Mouse (Mus musculus) inflammation-experienced regulatory T-cells, adult 6 months (primary cell): ENCODE data around the gene Scgb2b27. TPM values are rescaled to one million over a fixed set of nuclear protein-coding genes. Genes with fewer than 3 reads are reported as not detected.
"Not testable (repeated sequence)": the region's sequence is repeated elsewhere in the genome, so short reads cannot be mapped to it uniquely, and the experiment has no call there.

Source experiments
- ATAC-seq: one replicate; pipeline ENCODE4 v1.8.0; 2017
- polyA plus RNA-seq, 3 experiments: library from polyadenylated mRNA; unstranded; fragments of 100-300 nt; shearing (Covaris generic); gene quantifications; one replicate each; pipeline ENCODE4 v1.2.1; 2017

Scgb2b27 gene
- not detected for polyA plus RNA-seq

DNA sequence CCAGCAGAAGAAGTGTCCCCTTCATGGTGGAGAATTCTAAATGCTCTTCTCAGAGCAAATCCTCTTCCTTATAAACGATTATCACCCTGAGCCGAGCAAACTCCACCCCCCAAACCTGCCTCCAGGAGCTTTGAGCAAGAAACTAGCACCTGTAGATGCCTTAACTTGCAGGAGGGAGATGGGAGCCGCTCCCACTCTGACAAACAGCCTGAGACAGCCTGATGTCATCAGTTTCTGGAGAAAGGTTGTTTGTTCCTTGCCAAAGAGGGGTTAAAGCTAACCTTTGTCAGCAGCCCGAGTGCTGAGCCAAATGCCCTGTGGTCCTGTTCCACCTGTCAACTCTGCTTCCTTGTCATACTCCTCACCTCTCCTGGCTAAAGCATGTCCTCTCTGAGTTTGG is at the start of gene Scgb2b27:
Gene Scgb2b27, minus strand, starts transcription at position 101 of the 400 bp plus-strand sequence.
- ATAC-seq: no peak

DNA sequence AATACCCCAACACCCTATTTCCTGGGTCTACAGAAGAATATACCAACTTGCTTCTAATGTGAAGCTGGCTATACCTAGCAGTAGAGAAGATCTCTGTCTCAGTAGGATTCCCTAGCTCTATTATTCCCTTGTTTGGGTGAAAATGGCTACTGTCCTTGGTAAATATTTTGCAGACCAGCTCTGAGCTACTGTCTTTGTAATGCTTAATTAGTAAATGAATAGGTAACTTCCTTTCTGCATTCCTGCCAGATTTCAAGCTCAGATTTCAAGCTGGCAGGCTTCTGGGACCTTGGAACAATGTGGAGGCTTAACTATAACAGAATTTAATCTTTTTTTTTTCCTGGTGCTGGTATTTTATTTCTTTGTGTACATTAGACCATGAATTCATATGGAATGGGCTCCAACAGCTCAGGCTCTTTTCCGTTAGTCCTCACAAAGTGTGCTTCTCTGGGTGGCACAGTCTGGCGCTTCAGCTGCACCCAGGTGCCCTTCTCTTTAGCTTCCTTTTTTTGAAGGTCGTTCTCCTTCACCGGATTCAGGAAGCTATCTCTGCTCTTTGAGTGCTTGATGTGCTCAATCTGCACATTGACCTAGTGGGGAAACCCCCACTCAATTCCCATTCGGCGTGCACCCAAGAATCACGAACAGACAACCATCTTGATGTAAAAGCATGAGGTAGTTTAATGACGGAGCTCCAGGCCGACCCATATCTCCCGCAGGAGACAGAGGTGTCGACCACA is 22.5 kb upstream of the Scgb2b27 start:
- ATAC-seq: not testable (repeated sequence)

DNA sequence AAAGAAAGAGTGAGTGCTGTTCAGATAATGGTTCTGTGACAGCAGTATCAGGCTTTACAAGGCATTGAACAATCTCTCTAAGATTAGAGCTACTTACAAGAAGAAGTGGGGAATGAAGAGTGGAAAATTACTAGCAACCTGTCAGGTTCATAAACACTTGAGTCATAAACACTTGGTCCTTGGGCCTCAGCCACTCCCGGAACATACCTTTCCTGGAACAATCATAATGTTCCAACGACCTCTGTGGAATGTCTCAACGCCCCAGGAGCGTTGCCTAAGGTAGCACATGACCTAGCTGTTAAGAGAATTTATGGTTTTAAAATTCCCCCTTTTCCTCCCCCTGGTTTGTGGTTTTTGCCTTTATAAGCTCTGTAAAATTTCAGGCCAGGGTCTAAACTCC is 20.8 kb upstream of the Scgb2b27 start:
- ATAC-seq: not testable (repeated sequence)

DNA sequence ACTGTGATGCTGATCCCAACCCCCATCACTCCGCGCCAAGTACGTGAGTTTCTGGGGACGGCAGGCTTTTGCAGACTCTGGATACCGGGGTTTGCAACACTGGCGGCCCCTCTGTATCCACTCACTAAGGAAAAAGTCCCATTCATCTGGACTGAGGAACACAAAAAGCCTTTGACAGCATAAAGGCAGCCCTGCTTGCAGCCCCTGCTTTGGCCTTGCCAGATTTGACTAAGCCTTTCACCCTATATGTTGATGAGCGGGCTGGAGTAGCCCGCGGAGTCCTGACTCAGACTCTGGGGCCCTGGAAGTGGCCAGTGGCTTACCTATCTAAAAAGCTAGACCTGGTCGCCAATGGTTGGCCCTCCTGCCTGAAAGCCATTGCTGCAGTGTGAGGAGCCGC is 16.3 kb upstream of the Scgb2b27 start:
- ATAC-seq: no peak

DNA sequence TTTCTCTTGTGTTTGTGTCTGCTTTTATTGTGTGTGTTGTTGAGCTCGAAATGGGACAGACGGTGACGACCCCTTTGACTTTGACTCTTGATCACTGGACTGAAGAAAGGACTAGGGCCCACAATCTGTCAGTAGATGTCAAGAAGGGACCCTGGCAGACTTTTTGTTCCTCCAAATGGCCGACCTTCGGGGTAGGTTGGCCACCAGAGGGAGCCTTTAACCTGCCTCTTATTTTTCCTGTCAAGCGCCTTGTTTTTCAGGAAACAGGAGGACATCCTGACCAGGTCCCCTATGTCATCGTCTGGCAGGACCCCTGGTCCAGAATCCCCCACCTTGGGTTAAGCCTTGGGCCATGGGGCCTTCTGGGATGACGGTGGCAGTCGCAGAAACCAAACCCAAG is 13.5 kb upstream of the Scgb2b27 start:
- ATAC-seq: not testable (repeated sequence)

DNA sequence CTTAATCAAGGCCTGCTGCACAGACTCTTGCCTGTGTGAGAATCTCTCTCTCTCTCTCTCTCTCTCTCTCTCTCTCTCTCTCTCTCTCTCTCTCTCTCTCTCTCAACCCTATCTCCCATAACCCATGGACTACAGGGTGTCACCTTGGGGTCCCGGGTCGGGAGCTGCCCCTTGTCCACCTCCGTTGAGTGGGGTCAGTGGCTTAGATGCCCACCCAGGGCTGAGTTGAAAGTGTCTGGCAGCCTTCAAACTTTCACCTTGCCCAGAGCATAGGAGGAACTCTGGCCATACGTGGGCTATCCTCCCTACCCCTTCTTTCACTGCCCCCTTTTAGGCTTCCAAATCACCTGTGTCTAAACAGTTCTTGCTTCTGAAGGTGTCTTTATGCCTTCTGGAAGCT is 11.9 kb upstream of the Scgb2b27 start:
- no peak for ATAC-seq

DNA sequence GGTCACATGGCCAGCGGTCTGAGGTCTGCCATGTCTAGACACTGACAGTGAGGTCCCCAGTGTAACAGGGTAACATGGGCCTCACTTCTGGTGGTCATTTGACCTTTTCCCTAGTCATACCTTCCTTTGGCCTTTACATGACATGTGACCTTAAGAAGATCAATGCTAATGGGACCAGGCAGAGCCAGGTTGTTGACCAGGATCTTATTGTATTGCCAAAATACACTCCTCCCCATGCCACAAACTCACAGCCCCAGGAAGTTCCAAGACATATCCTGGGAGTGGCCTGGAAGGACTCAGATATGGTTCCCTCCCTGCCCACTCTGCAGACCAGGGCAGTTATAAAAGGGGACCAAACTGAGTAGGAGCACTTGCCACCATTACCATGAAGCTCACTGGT is 7.4 kb upstream of the Scgb2b27 start, which contains the start of gene Scgb1b27:
Gene Scgb1b27, plus strand, starts transcription at position 301 of the 400 bp plus-strand sequence.
- ATAC-seq: not testable (repeated sequence)

DNA sequence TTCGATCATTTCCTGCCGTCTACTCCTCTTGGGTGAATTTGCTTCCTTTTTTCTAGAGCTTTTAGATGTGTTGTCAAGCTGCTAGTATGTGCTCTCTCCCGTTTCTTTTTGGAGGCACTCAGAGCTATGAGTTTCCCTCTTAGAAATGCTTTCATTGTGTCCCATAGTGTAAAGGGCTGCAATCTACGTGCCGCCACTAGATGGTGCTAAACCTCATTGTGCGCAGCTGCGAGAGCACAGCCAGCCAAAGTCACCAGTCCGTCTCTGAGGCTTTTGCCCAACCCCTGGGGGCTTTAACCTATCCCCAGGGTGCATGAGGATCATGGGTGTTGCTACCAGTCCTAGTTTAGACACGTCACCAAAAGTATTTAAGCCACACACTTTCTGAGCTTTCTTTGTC is 31.5 kb downstream of the Scgb2b27 start:
- not testable (repeated sequence) for ATAC-seq

Other genes with a start within 250 kb of the Scgb2b27 start
- gene Scgb2b26, start 68.9 kb downstream of the Scgb2b27 start, polyA plus RNA-seq: not detected
- not detected for gene Scgb1b27, start 7.5 kb upstream of the Scgb2b27 start, polyA plus RNA-seq
- not detected for gene Scgb1b30, start 81.5 kb upstream of the Scgb2b27 start, polyA plus RNA-seq
- gene Wtip, start 119.3 kb upstream of the Scgb2b27 start, polyA plus RNA-seq: not detected
- 10 to 100 TPM; 74.4 to 98.1 (median 87.7) TPM for gene Uba2, start 155.7 kb upstream of the Scgb2b27 start, polyA plus RNA-seq
- 10 to 100 TPM; 26.1 to 31.0 (median 28.5) TPM for gene Pdcd2l, start 182.7 kb upstream of the Scgb2b27 start, polyA plus RNA-seq
- gene Gpi1, start 216.4 kb upstream of the Scgb2b27 start, polyA plus RNA-seq: 100 to 1,000 TPM; 350 to 461 (median 355) TPM
- gene Gm6096, start 237.1 kb upstream of the Scgb2b27 start, polyA plus RNA-seq: not detected